In genomic region chr6:47813257-47813878, GRCm38 (mm10) we compare ENCODE assay signal across 8 mouse cellular contexts. TPM values are rescaled to one million over a fixed set of nuclear protein-coding genes. Genes with fewer than 3 reads are reported as not detected.
DNase-seq lines count a peak whose midpoint lies in the region; ATAC-seq and TF ChIP-seq lines count a peak whose summit lies in the region.

Pdia4 (minus strand) TSS chr6:47813430.

- H3K9ac ChIP-seq in ES-Bruce4 (ENCODE audit: low read depth, poor library complexity, severe bottlenecking): peak within 1 kb of the TSS; percentile 84
- peak within 1 kb of the TSS; percentile 94 for H3K9ac ChIP-seq in forebrain, embryonic 13.5 days
- peak within 1 kb of the TSS; percentile 71 for H3K9ac ChIP-seq in liver, postnatal 0 days (replicated peaks)
- peak within 1 kb of the TSS; percentile 76 for H3K9ac ChIP-seq in neural tube, embryonic 14.5 days (replicated peaks; ENCODE audit: low read depth, low read length)

- peaks cover 1% of the 10 kb centered on the region for H3K4me1 ChIP-seq in ES-Bruce4 (ENCODE audit: control insufficient read depth, insufficient read depth, low read length)
- H3K4me1 ChIP-seq in forebrain, embryonic 13.5 days: peaks cover 40% of the 10 kb centered on the region
- peaks cover 32% of the 10 kb centered on the region for H3K4me1 ChIP-seq in liver, postnatal 0 days (ENCODE audit: insufficient read depth)
- H3K4me1 ChIP-seq in neural tube, embryonic 14.5 days (ENCODE audit: control insufficient read depth, insufficient read depth, low read length): peaks cover 26% of the 10 kb centered on the region

- WGBS in forebrain, embryonic 13.5 days: under 1% methylated on average over 44 of the region's 44 CpGs
- WGBS in large intestine, adult 2 months: under 1% methylated on average over 44 of the region's 44 CpGs
- 4% methylated on average over 44 of the region's 44 CpGs for WGBS in liver, postnatal 0 days (ENCODE audit: insufficient replicate concordance)
- 0% methylated on average over 44 of the region's 44 CpGs for WGBS in neural tube, embryonic 14.5 days

- TF ChIP-seq CTCF in ES-Bruce4 (IDR thresholded peaks at IDR 0.05; ENCODE audit: low read depth, low read length): no peak
- no peak for TF ChIP-seq CTCF in liver, postnatal 0 days (IDR thresholded peaks at IDR 0.05; ENCODE audit: low read depth)

- no peaks in the 10 kb centered on the region for H3K9me3 ChIP-seq in ES-Bruce4 (replicated peaks; ENCODE audit: control insufficient read depth, insufficient read depth, low read length, poor library complexity, severe bottlenecking)
- no peaks in the 10 kb centered on the region for H3K9me3 ChIP-seq in forebrain, embryonic 13.5 days (replicated peaks)
- no peaks in the 10 kb centered on the region for H3K9me3 ChIP-seq in liver, postnatal 0 days (ENCODE audit: low read length)
- H3K9me3 ChIP-seq in neural tube, embryonic 14.5 days (ENCODE audit: control insufficient read depth, low read length): no peaks in the 10 kb centered on the region

- peak within 1 kb of the TSS; percentile 7; the same call in 1 of the 2 replicates for H3K27ac ChIP-seq in ES-Bruce4 (ENCODE audit: insufficient read depth, low read length)
- H3K27ac ChIP-seq in forebrain, embryonic 13.5 days: peak within 1 kb of the TSS; percentile 95
- peak within 1 kb of the TSS; percentile 78 for H3K27ac ChIP-seq in liver, postnatal 0 days (ENCODE audit: low read depth)
- peak within 1 kb of the TSS; percentile 90 for H3K27ac ChIP-seq in neural tube, embryonic 14.5 days (ENCODE audit: low read depth, low read length)

- peak; percentile 99 for ATAC-seq in cerebellum, adult (ENCODE audit: insufficient number of reproducible peaks, low FRiP score, low TSS enrichment)
- ATAC-seq in forebrain, embryonic 13.5 days: peak; percentile 100
- ATAC-seq in liver, postnatal 0 days: peak; percentile 98
- peak; percentile 99 for ATAC-seq in neural tube, embryonic 14.5 days (ENCODE audit: low read depth)

- peaks cover 2% of the 10 kb centered on the region; the same call in 1 of the 2 replicates for H3K36me3 ChIP-seq in ES-Bruce4 (ENCODE audit: control insufficient read depth, insufficient read depth, low read length, poor library complexity, severe bottlenecking)
- peaks cover 16% of the 10 kb centered on the region for H3K36me3 ChIP-seq in forebrain, embryonic 13.5 days (ENCODE audit: poor library complexity, severe bottlenecking)
- 0 out of 2 replicates have a peak, but pooled peaks cover 5% of the 10 kb centered on the region for H3K36me3 ChIP-seq in liver, postnatal 0 days (replicated peaks; ENCODE audit: insufficient read depth, low read length)
- peaks cover 2% of the 10 kb centered on the region; the same call in 1 of the 2 replicates for H3K36me3 ChIP-seq in neural tube, embryonic 14.5 days (ENCODE audit: control insufficient read depth, insufficient read depth, low read length)

- peak within 1 kb of the TSS; percentile 89 for H3K4me2 ChIP-seq in forebrain, embryonic 13.5 days
- peak within 1 kb of the TSS; percentile 80 for H3K4me2 ChIP-seq in liver, postnatal 0 days (ENCODE audit: low read depth, low read length)
- H3K4me2 ChIP-seq in neural tube, embryonic 14.5 days (ENCODE audit: low read depth, low read length): peak within 1 kb of the TSS; percentile 86

- peak within 1 kb of the TSS; percentile 90 for H3K4me3 ChIP-seq in ES-Bruce4 (ENCODE audit: low read depth, low read length)
- H3K4me3 ChIP-seq in forebrain, embryonic 13.5 days: peak within 1 kb of the TSS; percentile 81
- H3K4me3 ChIP-seq in liver, postnatal 0 days (ENCODE audit: low read depth, low read length): peak within 1 kb of the TSS; percentile 67
- peak within 1 kb of the TSS; percentile 82 for H3K4me3 ChIP-seq in neural tube, embryonic 14.5 days (ENCODE audit: low read depth, low read length)

- intact Hi-C loops in heart, postnatal 10 days (cut with DNase I): loop anchor here (2.0 kb wide), 1 partner anchor 15 kb away; no protein-coding TSS in a partner anchor

- TF ChIP-seq EP300 in ES-Bruce4 (IDR thresholded peaks at IDR 0.05; ENCODE audit: insufficient read depth, low read depth, low read length): 0 out of 2 replicates have a peak, but pooled peaks have one; percentile 23
- TF ChIP-seq EP300 in liver, postnatal 0 days (IDR thresholded peaks at IDR 0.05; ENCODE audit: low read depth): no peak

- no peaks in the 10 kb centered on the region for H3K27me3 ChIP-seq in ES-Bruce4 (ENCODE audit: control insufficient read depth, insufficient read depth, low read length, poor library complexity, severe bottlenecking)
- no peaks in the 10 kb centered on the region for H3K27me3 ChIP-seq in forebrain, embryonic 13.5 days
- no peaks in the 10 kb centered on the region for H3K27me3 ChIP-seq in liver, postnatal 0 days (ENCODE audit: insufficient read depth, low read length)
- H3K27me3 ChIP-seq in neural tube, embryonic 14.5 days (ENCODE audit: control insufficient read depth, insufficient read depth, low read length): no peaks in the 10 kb centered on the region

- TF ChIP-seq POLR2A in ES-Bruce4 (IDR thresholded peaks at IDR 0.05; ENCODE audit: insufficient read depth, low read length): peak; percentile 89

- DNase-seq in heart, postnatal 10 days: peak; percentile 98 to 99
- DNase-seq in large intestine, adult 2 months (ENCODE audit: low read depth, low spot score): peak; percentile 92
- DNase-seq in liver, postnatal 0 days: peak; percentile 97
- DNase-seq in testis, postnatal 10 days (ENCODE audit: low spot score): peak; percentile 98

RNA-seq across cellular contexts. Expression of gene Pdia4, which starts in this region (rescaled TPM):
- polyA plus RNA-seq in ES-Bruce4 (2011; ENCODE audit: insufficient read depth, insufficient read length, low read depth, missing spikeins): 186 and 208 TPM in 2 replicates
- 167 and 173 TPM in 2 replicates for polyA plus RNA-seq in forebrain, embryonic 13.5 days (2015; fragmentation: Nextera tagmentation; extraction: Ambion mirVana)
- 10 to 100 TPM; 43.2 to 57.8 TPM for total RNA-seq in heart, postnatal 10 days (2021)
- polyA plus RNA-seq in large intestine, adult 2 months (2012; rRNA removed): 58.9 and 65.6 TPM in 2 replicates
- 101 and 116 TPM in 2 replicates for polyA plus RNA-seq in liver, postnatal 0 days (2015; fragmentation: Nextera tagmentation; extraction: Ambion mirVana)
- 138 and 165 TPM in 2 replicates for polyA plus RNA-seq in neural tube, embryonic 14.5 days (2014; fragmentation: Nextera tagmentation; extraction: Ambion mirVana)

Comparison
In these comparisons a context has a peak if more than half of its experiments do, and no peak if none do; other contexts are left out.
1. Peak in every context shown above with its lines: DNase-seq, ATAC-seq, H3K4me3 ChIP-seq and H3K27ac ChIP-seq.
2. H3K27ac ChIP-seq: peak in every context shown above with its lines; median percentile 95 in forebrain, embryonic 13.5 days; 90 in neural tube, embryonic 14.5 days; 78 in liver, postnatal 0 days; 7 in ES-Bruce4.